Mouse (Mus musculus) yolk sac, embryonic 10.5 days (tissue): ENCODE data around the gene Bcam.

Source experiments
- DNase-seq: peaks from one replicate; pipeline ENCODE4 v3.0.0-alpha.2; 2017; ENCODE audit warnings: low spot score

Gene Bcam

GRCm38 (mm10) chr7:19724167-19724566 lies 46.6 kb downstream of the Bcam start:
- no peak for DNase-seq

- DNase-seq: no peak
Observed at GRCm38 (mm10) chr7:19722754-19723195, 48.0 kb downstream of the Bcam start.

- no peak for DNase-seq
Observed at GRCm38 (mm10) chr7:19719200-19719599, 51.6 kb downstream of the Bcam start.

GRCm38 (mm10) chr7:19718297-19718952 lies 52.4 kb downstream of the Bcam start:
- no peak for DNase-seq

GRCm38 (mm10) chr7:19717346-19717745 lies 53.5 kb downstream of the Bcam start:
- DNase-seq: no peak

- DNase-seq: no peak
Observed at GRCm38 (mm10) chr7:19716822-19717221, 54.0 kb downstream of the Bcam start.

GRCm38 (mm10) chr7:19716055-19716682 lies 54.6 kb downstream of the Bcam start:
- DNase-seq: no peak

- DNase-seq: peak; percentile 100
Observed at GRCm38 (mm10) chr7:19715239-19716054, 55.4 kb downstream of the Bcam start, which contains the start of gene Tomm40. Tomm40 (minus strand) TSS chr7:19715438.

GRCm38 (mm10) chr7:19714836-19715235 lies 56.0 kb downstream of the Bcam start:
- no peak for DNase-seq

GRCm38 (mm10) chr7:19713598-19713997 lies 57.2 kb downstream of the Bcam start:
- no peak for DNase-seq

GRCm38 (mm10) chr7:19713196-19713595 lies 57.6 kb downstream of the Bcam start:
- DNase-seq: no peak

- no peak for DNase-seq
Observed at GRCm38 (mm10) chr7:19712414-19712813, 58.4 kb downstream of the Bcam start.

- DNase-seq: no peak
Observed at GRCm38 (mm10) chr7:19710650-19711049, 60.2 kb downstream of the Bcam start.
